Mouse (Mus musculus) stomach, postnatal 0 days (tissue): Measurements from ENCODE around the gene Hmgn2.
A peak's percentile ranks its signal among the peaks of the same experiment; 100 is the strongest.

Experiments
- CTCF ChIP-seq: IDR thresholded peaks from 2 replicates; pipeline ENCODE4 v1.5.1; 2016; ENCODE audit warnings: antibody characterized with exemption, low read depth, mild to moderate bottlenecking, moderate library complexity
- EP300 ChIP-seq: optimal IDR thresholded peaks from 2 replicates; pipeline ENCODE3; 2016; ENCODE audit warnings: antibody characterized with exemption

DNA sequence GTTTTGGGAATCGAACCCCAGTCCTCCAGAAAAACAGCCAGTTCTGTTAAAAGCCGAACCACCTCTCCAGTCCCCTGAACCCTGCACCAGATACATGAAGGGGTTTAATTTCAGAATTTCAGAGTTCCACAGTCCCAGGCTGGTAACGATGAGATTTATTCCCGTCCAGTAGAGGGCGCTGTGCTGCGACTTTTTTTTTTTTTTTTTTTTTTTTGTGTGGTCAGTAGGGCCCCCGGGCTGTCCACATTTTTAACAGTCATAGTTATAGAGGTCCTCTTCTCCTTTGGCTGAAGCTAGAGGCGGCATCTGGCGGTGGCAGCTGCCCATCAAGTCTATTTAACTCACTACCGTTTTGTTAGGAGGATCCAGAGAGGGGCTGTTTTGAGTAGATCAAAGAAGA lies 37.1 kb downstream of the Hmgn2 start:
- peak; percentile 75 for TF ChIP-seq CTCF
- no peak for TF ChIP-seq EP300
